Mouse (Mus musculus) limb, embryonic 10.5 days (tissue): ENCODE measurements around the gene Atrnl1. TPM values are rescaled to one million over a fixed set of nuclear protein-coding genes. Genes with fewer than 3 reads are reported as not detected.
"Not testable (repeated sequence)": the region's sequence is repeated elsewhere in the genome, so short reads cannot be mapped to it uniquely, and the experiment has no call there.

ENCODE experiments used
- DNase-seq: peaks from one replicate; pipeline ENCODE4 v3.0.0-alpha.2; 2017; ENCODE audit warnings: low spot score
- H3K27ac ChIP-seq: fragments of 300-500 bp; sonication (generic); 2 replicates; pipeline ENCODE4 v1.5.1; 2016; ENCODE audit warnings: mild to moderate bottlenecking
- H3K27me3 ChIP-seq: fragments of 300-500 bp; sonication (generic); 2 replicates; pipeline ENCODE4 v1.6.1; 2016; ENCODE audit warnings: low read depth, mild to moderate bottlenecking; ENCODE audit not compliant: poor library complexity, severe bottlenecking
- H3K36me3 ChIP-seq: fragments of 300-500 bp; sonication (generic); 2 replicates; pipeline ENCODE4 v1.6.1; 2016; ENCODE audit warnings: mild to moderate bottlenecking, moderate library complexity
- H3K4me1 ChIP-seq: fragments of 300-500 bp; sonication (generic); 2 replicates; pipeline ENCODE4 v1.6.1; 2016
- H3K4me3 ChIP-seq: fragments of 300-500 bp; sonication (generic); 2 replicates; pipeline ENCODE4 v1.5.1; 2016; ENCODE audit warnings: mild to moderate bottlenecking, moderate library complexity
- H3K9me3 ChIP-seq: fragments of 300-500 bp; sonication (generic); replicated peaks from 2 replicates; pipeline ENCODE4 v1.6.1; 2016; ENCODE audit warnings: mild to moderate bottlenecking
- WGBS: fragments of 180-500 bp; shearing (Covaris S2); methylation state at CpG from one replicate; pipeline ENCODE4 v1.1.7; 2016; 5-methylcytosine and 5-hydroxymethylcytosine counted together
- polyA plus RNA-seq: library from polyadenylated mRNA; unstranded; fragments of >200 nt; fragmentation: Nextera tagmentation; extraction: Ambion mirVana; gene quantifications from 2 replicates; pipeline ENCODE4 v1.2.1, GENCODE M21; 2016

The Atrnl1 gene
- polyA plus RNA-seq, 1 experiment from 2014 or later = 5.1 TPM

- DNase-seq = no peak
- no peak overlapping the region for H3K27ac ChIP-seq
- 53% methylated on average over 9 of the region's 9 CpGs for WGBS
- H3K36me3 ChIP-seq = peaks cover 3% of the 10 kb centered on the region; the same call in 1 of the 2 replicates
- H3K4me1 ChIP-seq = peaks cover 27% of the 10 kb centered on the region
- H3K4me3 ChIP-seq = no peak overlapping the region
- no peaks in the 10 kb centered on the region for H3K9me3 ChIP-seq
- no peaks in the 10 kb centered on the region for H3K27me3 ChIP-seq
These were observed 267.7 kb downstream of the Atrnl1 start for GRCm38 (mm10) chr19:57878583-57878982.

DNA sequence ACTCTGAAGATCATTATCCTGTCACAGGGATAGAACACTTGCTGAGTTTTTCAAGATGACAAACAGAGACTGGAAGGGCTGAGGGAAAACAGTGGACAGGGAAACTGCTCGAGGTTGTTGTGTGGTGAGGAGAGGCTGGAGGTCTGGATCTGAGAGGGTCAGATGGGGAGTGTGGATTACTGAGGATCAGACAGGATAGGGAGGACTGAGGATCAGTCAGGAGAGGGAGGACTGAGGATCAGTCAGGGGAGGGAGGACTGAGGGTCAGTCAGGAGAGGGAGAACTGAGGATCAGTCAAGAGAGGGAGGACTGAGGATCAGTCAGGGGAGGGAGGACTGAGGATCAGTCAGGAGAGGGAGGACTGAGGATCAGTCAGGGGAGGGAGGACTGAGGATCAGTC lies 269.0 kb downstream of the Atrnl1 start:
- not testable (repeated sequence) for H3K27ac ChIP-seq, DNase-seq, H3K9me3 ChIP-seq, H3K27me3 ChIP-seq, H3K4me3 ChIP-seq, H3K36me3 ChIP-seq
- WGBS = 68% methylated on average over 1 of the region's 1 CpGs
- H3K4me1 ChIP-seq = peaks cover 17% of the 10 kb centered on the region

- no peak for DNase-seq
- Histone ChIP-seq H3K36me3 (no peaks in the 10 kb centered on the region), H3K27me3 (no peaks in the 10 kb centered on the region), H3K4me3 (no peak overlapping the region), H3K27ac (no peak overlapping the region), H3K9me3 (no peaks in the 10 kb centered on the region), H3K4me1 (peaks cover 13% of the 10 kb centered on the region)
- 91% methylated on average over 7 of the region's 7 CpGs for whole genome bisulfite sequencing
These were observed 271.1 kb downstream of the Atrnl1 start for GRCm38 (mm10) chr19:57881927-57882326.

- Histone ChIP-seq H3K4me3 (no peak overlapping the region), H3K36me3 (no peaks in the 10 kb centered on the region), H3K27ac (no peak overlapping the region), H3K9me3 (no peaks in the 10 kb centered on the region), H3K27me3 (no peaks in the 10 kb centered on the region), H3K4me1 (peaks cover 8% of the 10 kb centered on the region)
- DNase-seq = no peak
- WGBS = 92% methylated on average over 8 of the region's 8 CpGs
These were observed 278.0 kb downstream of the Atrnl1 start for GRCm38 (mm10) chr19:57888871-57889270.

- 71% methylated on average over 3 of the region's 3 CpGs for WGBS
- Histone ChIP-seq H3K9me3 (no peaks in the 10 kb centered on the region), H3K36me3 (no peaks in the 10 kb centered on the region), H3K4me1 (peaks cover 8% of the 10 kb centered on the region), H3K27ac (no peak overlapping the region), H3K27me3 (no peaks in the 10 kb centered on the region), H3K4me3 (no peak overlapping the region)
- DNase-seq = no peak
These were observed 278.9 kb downstream of the Atrnl1 start for GRCm38 (mm10) chr19:57889741-57890140.

DNA sequence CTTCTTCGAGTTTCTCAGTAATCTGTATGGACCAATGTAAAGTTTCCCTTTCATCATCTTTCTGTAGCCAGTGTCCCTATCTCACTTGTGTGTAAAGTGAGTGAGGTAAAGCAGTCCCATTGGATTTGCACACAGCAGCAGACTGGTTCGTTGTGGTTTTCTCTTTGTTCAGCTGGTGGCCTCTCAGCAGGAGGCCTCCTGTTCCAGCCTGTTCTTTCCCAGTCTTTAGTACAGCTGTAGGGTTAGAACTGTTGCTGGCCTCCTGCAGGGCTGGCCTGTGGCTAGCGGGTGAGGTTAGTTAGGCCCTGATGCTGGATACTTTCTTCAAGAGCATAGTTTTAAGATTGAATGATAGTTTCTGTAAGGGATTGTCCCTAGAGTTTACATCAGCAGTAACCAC lies 280.1 kb downstream of the Atrnl1 start:
- 44% methylated on average over 3 of the region's 3 CpGs for WGBS
- Histone ChIP-seq H3K27me3 (no peaks in the 10 kb centered on the region), H3K27ac (no peak overlapping the region; the same call in 1 of the 2 replicates), H3K36me3 (no peaks in the 10 kb centered on the region), H3K4me3 (no peak overlapping the region), H3K4me1 (peaks cover 8% of the 10 kb centered on the region), H3K9me3 (no peaks in the 10 kb centered on the region)
- no peak for DNase-seq

DNA sequence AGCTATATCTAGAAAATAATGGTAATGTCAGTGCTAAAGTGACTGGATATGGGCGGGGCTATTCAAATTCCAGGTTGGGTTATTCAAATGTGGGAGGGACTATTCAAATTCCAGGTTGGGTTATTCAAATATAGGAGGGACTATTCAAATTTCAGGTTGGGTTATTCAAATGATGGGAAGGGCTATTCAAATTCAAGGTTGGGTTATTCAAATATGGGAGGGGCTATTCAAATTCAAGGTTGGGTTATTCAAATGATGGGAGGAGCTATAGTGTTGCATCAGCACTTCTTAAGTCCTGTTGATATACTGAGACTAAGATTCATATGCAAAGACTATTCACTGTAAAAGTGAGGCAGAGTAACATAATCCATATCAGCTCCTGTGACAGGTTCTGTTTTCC lies 283.4 kb downstream of the Atrnl1 start:
- 24% methylated on average over 1 of the region's 1 CpGs for WGBS
- Histone ChIP-seq H3K4me1 (peaks cover 8% of the 10 kb centered on the region), H3K27me3 (no peaks in the 10 kb centered on the region)

GRCm38 (mm10) chr19:57900037-57900436 lies 289.2 kb downstream of the Atrnl1 start:
- Histone ChIP-seq H3K4me1 (no peaks in the 10 kb centered on the region), H3K4me3 (no peak overlapping the region), H3K9me3 (no peaks in the 10 kb centered on the region), H3K27ac (no peak overlapping the region), H3K27me3 (no peaks in the 10 kb centered on the region), H3K36me3 (no peaks in the 10 kb centered on the region)
- WGBS = 78% methylated on average over 1 of the region's 1 CpGs
- no peak for DNase-seq

More for the DNA sequence above, 283.4 kb downstream of the Atrnl1 start:
- H3K9me3 ChIP-seq = no peaks in the 10 kb centered on the region
- H3K4me3 ChIP-seq = no peak overlapping the region
- DNase-seq = no peak
- no peak overlapping the region for H3K27ac ChIP-seq
- H3K36me3 ChIP-seq = no peaks in the 10 kb centered on the region

GRCm38 (mm10) chr19:57909466-57909865 lies 298.6 kb downstream of the Atrnl1 start:
- Histone ChIP-seq H3K9me3 (no peaks in the 10 kb centered on the region), H3K36me3 (no peaks in the 10 kb centered on the region), H3K4me3 (no peak overlapping the region), H3K4me1 (no peaks in the 10 kb centered on the region), H3K27ac (no peak overlapping the region), H3K27me3 (no peaks in the 10 kb centered on the region)
- WGBS = 93% methylated on average over 6 of the region's 6 CpGs
- no peak for DNase-seq

- Histone ChIP-seq H3K27me3 (no peaks in the 10 kb centered on the region), H3K9me3 (no peaks in the 10 kb centered on the region), H3K27ac (no peak overlapping the region), H3K4me1 (no peaks in the 10 kb centered on the region), H3K4me3 (no peak overlapping the region), H3K36me3 (no peaks in the 10 kb centered on the region)
- 90% methylated on average over 6 of the region's 6 CpGs for WGBS
- DNase-seq = no peak
These were observed 299.8 kb downstream of the Atrnl1 start for GRCm38 (mm10) chr19:57910650-57911049.

GRCm38 (mm10) chr19:57916325-57916724 lies 305.5 kb downstream of the Atrnl1 start:
- Histone ChIP-seq H3K9me3 (no peaks in the 10 kb centered on the region), H3K27ac (no peak overlapping the region), H3K4me3 (no peak overlapping the region), H3K36me3 (no peaks in the 10 kb centered on the region), H3K27me3 (no peaks in the 10 kb centered on the region), H3K4me1 (0 out of 2 replicates have a peak, but pooled peaks cover 3% of the 10 kb centered on the region)
- DNase-seq = no peak
- 70% methylated on average over 6 of the region's 6 CpGs for WGBS

DNA sequence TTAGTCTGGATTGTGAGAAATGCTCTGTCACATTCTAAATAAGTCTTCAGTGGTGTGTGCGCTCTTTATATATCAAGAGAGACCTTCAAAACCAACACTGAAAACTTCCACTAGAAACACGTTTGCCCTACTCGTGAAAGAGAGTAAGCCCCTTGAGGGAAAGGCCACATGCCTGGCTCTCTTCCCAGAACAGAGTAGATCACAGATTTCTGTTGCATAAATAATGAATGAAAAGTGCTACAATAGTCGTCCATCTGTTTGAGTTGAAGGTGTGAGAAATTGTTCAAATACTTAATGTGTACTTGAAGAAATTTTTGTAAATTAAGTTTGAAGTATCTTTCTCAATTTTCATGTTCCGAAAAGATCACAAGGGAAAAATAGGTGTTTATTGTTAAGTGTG lies 312.2 kb downstream of the Atrnl1 start:
- Histone ChIP-seq H3K36me3 (no peaks in the 10 kb centered on the region), H3K27me3 (no peaks in the 10 kb centered on the region), H3K9me3 (no peaks in the 10 kb centered on the region), H3K4me3 (no peak overlapping the region), H3K27ac (no peak overlapping the region), H3K4me1 (peaks cover 7% of the 10 kb centered on the region)
- 92% methylated on average over 5 of the region's 5 CpGs for WGBS
- DNase-seq = no peak

GRCm38 (mm10) chr19:57924856-57925255 lies 314.0 kb downstream of the Atrnl1 start:
- DNase-seq = no peak
- no peak overlapping the region for H3K27ac ChIP-seq
- H3K9me3 ChIP-seq = no peaks in the 10 kb centered on the region
- no peaks in the 10 kb centered on the region for H3K27me3 ChIP-seq
- peaks cover 7% of the 10 kb centered on the region for H3K4me1 ChIP-seq
- no peak overlapping the region for H3K4me3 ChIP-seq
- 74% methylated on average over 8 of the region's 8 CpGs for whole genome bisulfite sequencing
- no peaks in the 10 kb centered on the region for H3K36me3 ChIP-seq

GRCm38 (mm10) chr19:57925681-57926080 lies 314.8 kb downstream of the Atrnl1 start:
- WGBS = 91% methylated on average over 10 of the region's 10 CpGs
- Histone ChIP-seq H3K4me1 (peaks cover 7% of the 10 kb centered on the region), H3K9me3 (no peaks in the 10 kb centered on the region), H3K27ac (no peak overlapping the region), H3K4me3 (no peak overlapping the region), H3K36me3 (no peaks in the 10 kb centered on the region), H3K27me3 (no peaks in the 10 kb centered on the region)
- no peak for DNase-seq
